Mouse (Mus musculus) ES-E14 (cell line): ENCODE results near the gene Podxl. TPM values are rescaled to one million over a fixed set of nuclear protein-coding genes. Genes with fewer than 3 reads are reported as not detected.

ENCODE experiments used
- DNase-seq: peaks from one replicate; pipeline ENCODE4 v3.0.0-alpha.2; 2013; ENCODE audit warnings: low read depth, low spot score
- H3K27ac ChIP-seq: 2 replicates; pipeline ENCODE4 v1.5.1; 2012; ENCODE audit warnings: low read depth, mild to moderate bottlenecking, low read length, moderate library complexity, mixed read lengths; ENCODE audit not compliant: poor library complexity, insufficient read depth, severe bottlenecking
- H3K36me3 ChIP-seq: 2 replicates; pipeline ENCODE4 v1.6.1; 2012; ENCODE audit warnings: mild to moderate bottlenecking, low read length, moderate library complexity, mixed read lengths; ENCODE audit not compliant: control insufficient read depth, poor library complexity, insufficient read depth, severe bottlenecking
- H3K4me1 ChIP-seq, 2 experiments: fragments of 150-350 bp in 1 of 2; sonication (generic) in 1 of 2; 2 replicates each; pipeline ENCODE4 v1.6.1; 2012; ENCODE audit warnings: low read length in 2 of 2, mild to moderate bottlenecking in 1 of 2, mixed read lengths in 1 of 2; ENCODE audit not compliant: control insufficient read depth in 2 of 2, insufficient read depth in 2 of 2, poor library complexity in 1 of 2
- H3K4me3 ChIP-seq, 2 experiments: fragments of 150-350 bp in 1 of 2; sonication (generic) in 1 of 2; 2 replicates each; pipeline ENCODE4 v1.5.1; 2012; ENCODE audit warnings: low read length in 2 of 2, low read depth in 1 of 2, mild to moderate bottlenecking in 1 of 2, mixed read lengths in 1 of 2; ENCODE audit not compliant: insufficient read depth in 1 of 2, poor library complexity in 1 of 2, severe bottlenecking in 1 of 2
- H3K9ac ChIP-seq: 2 replicates; pipeline ENCODE4 v1.6.1; 2012; ENCODE audit warnings: low read depth, mild to moderate bottlenecking, low read length, mixed read lengths; ENCODE audit not compliant: poor library complexity, insufficient read depth, severe bottlenecking
- H3K9me3 ChIP-seq: fragments of 150-350 bp; sonication (generic); 2 replicates; pipeline ENCODE4 v1.6.1; 2012; ENCODE audit warnings: low read depth, mild to moderate bottlenecking, low read length; ENCODE audit not compliant: control insufficient read depth, insufficient read depth
- CHD2 ChIP-seq: IDR thresholded peaks from 2 replicates; pipeline ENCODE4 v1.6.1; 2014; ENCODE audit warnings: mild to moderate bottlenecking, low read depth, low read length, inconsistent platforms
- HCFC1 ChIP-seq: IDR thresholded peaks from 2 replicates; pipeline ENCODE4 v1.6.1; 2012; ENCODE audit warnings: low read length, inconsistent platforms, borderline replicate concordance; ENCODE audit not compliant: insufficient read depth
- MAFK ChIP-seq: IDR thresholded peaks from 2 replicates; pipeline ENCODE4 v1.6.1; 2014; ENCODE audit warnings: mild to moderate bottlenecking, low read depth, low read length, inconsistent platforms; ENCODE audit not compliant: insufficient read depth
- ZC3H11A ChIP-seq: IDR thresholded peaks from 2 replicates; pipeline ENCODE4 v1.6.1; 2012; ENCODE audit warnings: low read depth, mild to moderate bottlenecking, inconsistent platforms, low read length, borderline replicate concordance
- ZNF384 ChIP-seq: IDR thresholded peaks from 2 replicates; pipeline ENCODE4 v1.6.1; 2012; ENCODE audit warnings: low read depth, low read length, inconsistent platforms
- in situ Hi-C, 2 experiments: fragments of 600-800 bp; cut with MboI; formaldehyde crosslinking; loops; one replicate each; pipeline ENCODE4 v1.15.1; 2025; ENCODE audit warnings: low sequenced_read_pairs in 2 of 2, inconsistent platforms in 1 of 2; ENCODE audit not compliant: unreplicated experiment in 2 of 2
- total RNA-seq: library from RNA; depleted of rRNA; stranded (reverse); fragments of 300-350 nt; gene quantifications from 2 replicates; pipeline ENCODE4 v1.2.3, GENCODE M21; 2012

The Podxl gene
- total RNA-seq, 1 experiment, result 25.2 TPM

GRCm38 (mm10) chr6:31499836-31500235, 63.9 kb downstream of the Podxl start:
- H3K36me3 ChIP-seq, result 0 out of 2 replicates have a peak, but pooled peaks cover 2% of the 10 kb centered on the region

GRCm38 (mm10) chr6:31496227-31496626, 67.6 kb downstream of the Podxl start:
- in situ Hi-C loops, result no loop called here
- no peak for DNase-seq
- H3K9me3 ChIP-seq, result no peaks in the 10 kb centered on the region
- no peak overlapping the region for H3K4me3 ChIP-seq
- TF ChIP-seq ZC3H11A (no peak), ZNF384 (no peak), MAFK (no peak), HCFC1 (no peak), CHD2 (no peak)
- H3K9ac ChIP-seq, result no peak overlapping the region
- 0 out of 2 replicates have a peak, but pooled peaks cover 2% of the 10 kb centered on the region for H3K36me3 ChIP-seq
- H3K27ac ChIP-seq, result no peak overlapping the region
- H3K4me1 ChIP-seq, result no peaks in the 10 kb centered on the region

More at GRCm38 (mm10) chr6:31499836-31500235, 63.9 kb downstream of the Podxl start:
- Histone ChIP-seq H3K27ac (no peak overlapping the region), H3K4me3 (no peak overlapping the region), H3K9me3 (no peaks in the 10 kb centered on the region), H3K9ac (no peak overlapping the region), H3K4me1 (no peaks in the 10 kb centered on the region)
- no peak for TF ChIP-seq CHD2
- TF ChIP-seq MAFK, result no peak
- no peak for TF ChIP-seq ZNF384
- TF ChIP-seq HCFC1, result no peak
- TF ChIP-seq ZC3H11A, result no peak
- DNase-seq, result no peak
- in situ Hi-C loops, result no loop called here

GRCm38 (mm10) chr6:31495122-31495731, 68.6 kb downstream of the Podxl start:
- Histone ChIP-seq H3K9ac (no peak overlapping the region), H3K27ac (no peak overlapping the region), H3K9me3 (no peaks in the 10 kb centered on the region), H3K4me3 (no peak overlapping the region), H3K4me1 (no peaks in the 10 kb centered on the region), H3K36me3 (0 out of 2 replicates have a peak, but pooled peaks cover 2% of the 10 kb centered on the region)
- in situ Hi-C loops, result no loop called here
- no peak for DNase-seq
- TF ChIP-seq HCFC1 (no peak), ZNF384 (no peak), CHD2 (no peak), ZC3H11A (no peak), MAFK (no peak)

- H3K27ac ChIP-seq, result no peak overlapping the region
- DNase-seq, result no peak
- H3K36me3 ChIP-seq, result no peaks in the 10 kb centered on the region
- in situ Hi-C loops, result no loop called here
- peaks cover 0 to 2% of the 10 kb centered on the region in 2 experiments; a peak in 1 of 4 replicates for H3K4me1 ChIP-seq
- no peak for TF ChIP-seq MAFK
- TF ChIP-seq HCFC1, result no peak
- no peak for TF ChIP-seq ZC3H11A
- TF ChIP-seq CHD2, result no peak
- TF ChIP-seq ZNF384, result no peak
- no peak overlapping the region for H3K4me3 ChIP-seq
- H3K9ac ChIP-seq, result no peak overlapping the region
- no peaks in the 10 kb centered on the region for H3K9me3 ChIP-seq
Measured at GRCm38 (mm10) chr6:31489950-31490349, 73.8 kb downstream of the Podxl start.
